Mouse (Mus musculus) embryonic fibroblast, embryonic 13.5 days (primary cell): Measurements from ENCODE around the gene Calm3. TPM values are rescaled to one million over a fixed set of nuclear protein-coding genes. Genes with fewer than 3 reads are reported as not detected.

Source experiments
- H3K27ac ChIP-seq: 2 replicates; pipeline ENCODE4 v1.5.1; 2012; ENCODE audit warnings: low read length, control low read depth, inconsistent platforms; ENCODE audit not compliant: insufficient read depth
- H3K4me1 ChIP-seq: 2 replicates; pipeline ENCODE4 v1.6.1; 2011; ENCODE audit warnings: low read length; ENCODE audit not compliant: control insufficient read depth, insufficient read depth
- H3K4me3 ChIP-seq: 2 replicates; pipeline ENCODE4 v1.5.1; 2011; ENCODE audit warnings: mild to moderate bottlenecking, control low read depth, low read length; ENCODE audit not compliant: insufficient read depth
- CTCF ChIP-seq: IDR thresholded peaks from 2 replicates; pipeline ENCODE4 v1.5.1; 2011; ENCODE audit warnings: mild to moderate bottlenecking, control low read depth, low read length, moderate library complexity, borderline replicate concordance; ENCODE audit not compliant: insufficient read depth
- POLR2A ChIP-seq: IDR thresholded peaks from 2 replicates; pipeline ENCODE4 v1.6.1; 2011; ENCODE audit warnings: low read depth, mild to moderate bottlenecking, control low read depth, low read length, moderate library complexity
- polyA plus RNA-seq: library from polyadenylated mRNA; stranded (reverse); fragments of >200 nt; gene quantifications from 2 replicates; pipeline ENCODE4 v1.2.4, GENCODE M21; 2011; ENCODE audit warnings: low read depth; ENCODE audit not compliant: missing spikeins, insufficient read length

Calm3 gene
- polyA plus RNA-seq, 1 experiment, result 588 TPM

GRCm38 (mm10) chr7:16906889-16907559 lies 16.9 kb downstream of the Calm3 start:
- no peak overlapping the region for H3K27ac ChIP-seq
- TF ChIP-seq POLR2A (no peak), CTCF (no peak)
- peaks cover 8% of the 10 kb centered on the region for H3K4me1 ChIP-seq
- H3K4me3 ChIP-seq, result no peak overlapping the region

- Histone ChIP-seq H3K4me3 (no peak within 1 kb of the TSS), H3K4me1 (peaks cover 7% of the 10 kb centered on the region; the same call in 1 of the 2 replicates), H3K27ac (no peak within 1 kb of the TSS)
- TF ChIP-seq CTCF, result no peak
These were observed 17.6 kb downstream of the Calm3 start, which contains the start of gene Ptgir for GRCm38 (mm10) chr7:16906281-16906680. Gene Ptgir (plus strand): TSS chr7:16906490.

DNA sequence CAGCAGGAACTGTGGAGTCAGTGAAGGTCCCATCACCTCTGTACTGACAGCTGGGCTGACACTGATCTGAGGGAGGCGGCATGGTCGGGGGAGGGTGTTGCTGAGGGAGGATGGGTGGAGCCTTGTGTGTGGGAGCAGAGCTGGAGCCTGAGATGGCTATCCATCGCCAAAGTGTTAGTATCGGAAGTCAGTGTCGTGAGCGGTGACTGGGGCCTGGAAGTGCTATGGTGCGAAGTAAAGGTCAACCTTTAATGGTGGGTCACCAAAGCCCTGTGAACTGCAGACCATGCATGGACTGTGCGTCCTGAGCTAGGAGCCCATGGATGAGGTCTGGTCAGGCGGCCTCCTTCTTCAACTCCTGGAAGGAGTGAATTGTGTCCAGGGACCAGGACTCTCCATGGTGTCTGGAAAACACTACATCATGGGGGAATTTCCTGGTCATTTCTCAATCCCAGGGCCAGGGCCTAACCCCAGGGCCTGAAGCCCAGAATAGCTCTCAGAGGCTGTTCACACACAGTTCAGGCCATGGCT lies 18.4 kb downstream of the Calm3 start:
- Histone ChIP-seq H3K4me1 (peaks cover 7% of the 10 kb centered on the region; the same call in 1 of the 2 replicates), H3K4me3 (no peak overlapping the region), H3K27ac (no peak overlapping the region)
- peak; percentile 42; the same call in 1 of the 2 replicates for TF ChIP-seq POLR2A
- no peak for TF ChIP-seq CTCF

DNA sequence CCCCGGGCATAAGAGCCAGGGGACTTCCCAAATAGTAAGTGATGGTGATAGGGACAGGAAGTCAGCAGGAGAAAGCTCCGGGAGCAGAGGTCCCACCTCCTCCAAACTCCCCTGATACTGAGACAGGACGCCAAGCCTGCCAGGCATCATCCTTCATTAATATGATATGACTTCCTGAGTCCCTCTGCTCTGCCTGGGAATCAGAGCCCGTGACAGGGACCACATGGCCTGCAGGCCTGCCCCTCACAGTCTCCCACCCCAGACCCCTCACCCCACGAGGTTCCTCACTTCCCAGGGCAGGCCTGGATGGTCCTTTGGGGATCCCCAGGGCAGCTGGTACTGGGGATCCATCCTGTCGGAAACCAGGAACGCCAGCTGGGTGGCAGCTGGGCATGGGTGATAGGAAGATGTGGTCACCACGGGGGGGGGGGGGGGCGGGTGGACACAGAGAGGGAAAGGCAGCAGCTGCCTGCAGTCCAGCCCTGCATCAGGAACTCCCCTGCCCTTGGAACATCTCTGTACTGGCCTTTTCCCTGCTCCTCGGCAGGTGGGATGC lies 19.7 kb downstream of the Calm3 start:
- Histone ChIP-seq H3K4me1 (peaks cover 3% of the 10 kb centered on the region; the same call in 1 of the 2 replicates), H3K4me3 (no peak overlapping the region), H3K27ac (no peak overlapping the region)
- TF ChIP-seq CTCF (no peak), POLR2A (no peak)

DNA sequence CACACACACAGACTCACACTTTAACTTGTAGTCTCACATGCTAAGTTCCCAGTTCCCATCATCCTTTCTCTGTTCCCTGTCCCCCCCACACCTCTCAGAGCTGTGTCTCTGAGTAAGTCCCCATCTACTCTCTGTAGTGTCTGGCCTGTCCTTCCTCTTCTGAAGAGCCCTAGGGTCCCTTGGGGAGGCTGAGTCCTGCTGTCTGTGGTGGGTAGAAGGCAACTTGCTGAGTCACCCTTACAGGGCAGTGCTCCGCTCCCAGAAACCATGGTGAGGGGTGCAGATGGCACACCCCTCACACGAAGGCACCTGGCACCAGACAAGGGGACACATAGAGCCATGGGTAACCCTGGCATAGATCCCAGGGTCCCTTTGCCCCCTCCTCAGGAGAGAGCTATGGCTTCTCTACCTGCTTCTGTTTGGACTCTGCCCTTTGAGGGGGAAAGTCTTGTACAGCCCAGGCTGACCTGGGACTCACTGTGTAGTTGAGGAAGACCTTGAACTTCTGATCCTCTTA lies 20.4 kb downstream of the Calm3 start:
- TF ChIP-seq CTCF (no peak), POLR2A (no peak)
- H3K4me1 ChIP-seq, result peaks cover 3% of the 10 kb centered on the region; the same call in 1 of the 2 replicates
- H3K4me3 ChIP-seq, result no peak overlapping the region
- no peak overlapping the region for H3K27ac ChIP-seq

DNA sequence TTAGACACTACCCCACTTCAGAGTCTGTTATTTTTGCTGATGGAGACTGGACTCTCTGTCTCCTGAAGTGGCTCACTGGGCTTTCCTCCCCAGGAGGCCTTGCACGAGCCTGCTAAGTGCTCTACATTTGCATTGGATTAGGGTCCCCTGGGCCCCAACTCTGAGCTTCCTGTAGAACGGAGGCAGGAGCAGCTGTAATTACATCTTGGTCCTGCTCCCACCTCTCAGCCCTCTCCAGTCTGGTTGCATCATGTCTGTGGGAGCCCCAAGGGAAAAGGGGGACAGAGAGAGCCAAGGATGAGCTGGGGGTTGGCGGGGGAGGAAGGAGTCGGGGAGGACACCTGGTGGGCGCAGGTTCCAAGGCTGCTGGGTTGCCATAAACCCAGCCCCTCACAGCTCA lies 23.4 kb downstream of the Calm3 start:
- Histone ChIP-seq H3K27ac (no peak overlapping the region), H3K4me1 (no peaks in the 10 kb centered on the region), H3K4me3 (no peak overlapping the region)
- TF ChIP-seq POLR2A, result no peak
- TF ChIP-seq CTCF, result no peak

GRCm38 (mm10) chr7:16895511-16895910 lies 28.4 kb downstream of the Calm3 start:
- TF ChIP-seq CTCF (no peak), POLR2A (no peak)
- Histone ChIP-seq H3K27ac (no peak overlapping the region), H3K4me3 (no peak overlapping the region), H3K4me1 (no peaks in the 10 kb centered on the region; the same call in 1 of the 2 replicates)

DNA sequence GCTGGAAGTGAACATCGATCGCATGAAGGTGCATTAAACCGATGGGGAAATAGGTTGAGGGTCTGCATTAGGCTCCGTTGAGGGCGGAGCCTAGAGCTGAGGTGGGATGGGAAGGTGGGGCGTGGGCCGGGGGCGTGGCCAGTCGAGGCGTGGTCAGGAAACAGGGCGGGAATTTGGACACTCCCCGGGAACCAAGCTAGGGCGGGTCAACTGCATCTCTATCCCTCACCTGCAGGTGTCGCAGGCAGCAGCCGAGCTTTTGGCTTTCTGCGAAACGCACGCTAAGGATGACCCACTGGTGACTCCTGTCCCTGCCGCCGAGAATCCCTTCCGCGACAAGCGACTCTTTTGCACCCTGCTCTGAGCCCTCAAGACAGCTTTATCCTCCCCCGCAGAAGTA lies 28.9 kb downstream of the Calm3 start:
- H3K4me3 ChIP-seq, result no peak overlapping the region
- H3K4me1 ChIP-seq, result no peaks in the 10 kb centered on the region; the same call in 1 of the 2 replicates
- H3K27ac ChIP-seq, result no peak overlapping the region
- TF ChIP-seq POLR2A (no peak), CTCF (peak; percentile 86; the same call in 1 of the 2 replicates)

DNA sequence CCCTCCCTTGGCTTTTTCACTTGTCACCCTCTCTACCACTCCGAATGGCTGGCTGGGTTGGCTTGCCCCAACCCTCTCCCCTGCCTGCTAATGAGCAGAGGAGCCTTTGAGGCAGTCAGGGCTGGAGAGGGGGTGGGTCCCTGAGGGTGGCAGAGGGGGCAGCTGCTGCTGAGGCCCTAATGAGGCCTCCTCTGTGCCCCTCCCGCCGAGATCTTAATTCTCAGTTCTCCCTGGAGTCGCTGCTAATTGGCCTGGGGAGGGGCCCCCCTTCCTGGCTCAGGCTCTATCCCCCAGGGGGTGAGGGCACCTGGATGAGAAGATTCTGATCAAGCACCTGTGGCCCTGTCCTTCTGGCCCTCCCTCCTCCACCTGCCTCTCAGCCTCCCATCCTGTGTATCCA lies 29.6 kb downstream of the Calm3 start:
- Histone ChIP-seq H3K27ac (no peak overlapping the region), H3K4me3 (no peak overlapping the region), H3K4me1 (no peaks in the 10 kb centered on the region; the same call in 1 of the 2 replicates)
- no peak for TF ChIP-seq POLR2A

DNA sequence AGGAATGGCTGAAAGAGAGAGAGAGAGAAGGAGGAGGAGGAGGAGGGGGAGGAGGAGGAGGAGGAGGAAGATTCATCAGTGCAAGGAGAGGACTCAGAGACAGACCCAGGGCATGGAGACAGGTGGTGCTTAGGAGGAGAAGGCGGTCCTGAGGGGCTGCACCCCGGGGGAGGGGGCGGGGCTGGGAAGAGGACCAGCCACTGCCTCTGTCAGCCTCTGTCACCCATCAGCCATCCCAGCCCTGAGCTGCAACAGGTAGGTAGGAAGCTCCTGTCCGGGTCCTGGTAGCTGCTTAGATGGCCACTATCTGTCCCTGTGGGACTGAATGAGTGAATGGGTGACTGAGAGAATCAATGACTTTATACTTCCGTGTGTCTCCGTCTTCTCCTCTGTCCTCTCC lies 30.3 kb downstream of the Calm3 start:
- Histone ChIP-seq H3K27ac (no peak overlapping the region), H3K4me3 (no peak overlapping the region), H3K4me1 (no peaks in the 10 kb centered on the region; the same call in 1 of the 2 replicates)
- no peak for TF ChIP-seq POLR2A
- no peak for TF ChIP-seq CTCF

GRCm38 (mm10) chr7:16892352-16892730 lies 31.6 kb downstream of the Calm3 start:
- no peak for TF ChIP-seq POLR2A
- TF ChIP-seq CTCF, result no peak
- Histone ChIP-seq H3K27ac (no peak overlapping the region), H3K4me3 (peak overlapping the region; percentile 33), H3K4me1 (no peaks in the 10 kb centered on the region; the same call in 1 of the 2 replicates)
